Mouse (Mus musculus) bone marrow, adult 2 months (tissue): Measurements from ENCODE around the gene Fam117a. TPM values are rescaled to one million over a fixed set of nuclear protein-coding genes. Genes with fewer than 3 reads are reported as not detected.

Source experiments
- H3K27ac ChIP-seq: fragments of 200-500 bp; 2 replicates; pipeline ENCODE4 v1.5.1; 2012; ENCODE audit warnings: low read depth, mild to moderate bottlenecking, control low read depth, inconsistent platforms, low read length; ENCODE audit not compliant: control insufficient read depth, poor library complexity, insufficient read depth
- H3K4me1 ChIP-seq: fragments of 200-500 bp; 2 replicates; pipeline ENCODE4 v1.6.1; 2011; ENCODE audit warnings: low read length; ENCODE audit not compliant: control insufficient read depth, insufficient read depth
- H3K4me3 ChIP-seq: fragments of 200-500 bp; replicated peaks from 2 replicates; pipeline ENCODE3; 2011; ENCODE audit warnings: mild to moderate bottlenecking, low read depth, low read length, control low read depth; ENCODE audit not compliant: control insufficient read depth
- CTCF ChIP-seq: fragments of 200-500 bp; IDR thresholded peaks from 2 replicates; pipeline ENCODE4 v1.5.1; 2011; ENCODE audit warnings: low read length, control low read depth; ENCODE audit not compliant: control insufficient read depth, insufficient read depth
- POLR2A ChIP-seq: fragments of 200-500 bp; IDR thresholded peaks from 2 replicates; pipeline ENCODE4 v1.6.1; 2011; ENCODE audit warnings: low read depth, mild to moderate bottlenecking, control low read depth, low read length, borderline replicate concordance; ENCODE audit not compliant: control insufficient read depth
- WGBS: fragments of 180-500 bp; shearing (Covaris S2); methylation state at CpG from one replicate; pipeline ENCODE4 v1.1.7; 2018; 5-methylcytosine and 5-hydroxymethylcytosine counted together
- polyA plus RNA-seq: library from polyadenylated mRNA; stranded (reverse); fragments of >200 nt; gene quantifications from 2 replicates; pipeline ENCODE4 v1.2.4, GENCODE M21; 2011; ENCODE audit warnings: low replicate concordance; ENCODE audit not compliant: missing spikeins, insufficient read depth, insufficient read length

The Fam117a gene
- polyA plus RNA-seq, 1 experiment = 178 TPM

GRCm38 (mm10) chr11:95309510-95310006 lies 27.3 kb upstream of the Fam117a start:
- TF ChIP-seq CTCF (no peak), POLR2A (peak; percentile 60; the same call in 1 of the 2 replicates)
- peak overlapping the region; percentile 90 for H3K4me3 ChIP-seq
- WGBS = under 1% methylated on average over 37 of the region's 37 CpGs
- peak overlapping the region; percentile 94 for H3K27ac ChIP-seq
- H3K4me1 ChIP-seq = no peaks in the 10 kb centered on the region; the same call in 1 of the 2 replicates

DNA sequence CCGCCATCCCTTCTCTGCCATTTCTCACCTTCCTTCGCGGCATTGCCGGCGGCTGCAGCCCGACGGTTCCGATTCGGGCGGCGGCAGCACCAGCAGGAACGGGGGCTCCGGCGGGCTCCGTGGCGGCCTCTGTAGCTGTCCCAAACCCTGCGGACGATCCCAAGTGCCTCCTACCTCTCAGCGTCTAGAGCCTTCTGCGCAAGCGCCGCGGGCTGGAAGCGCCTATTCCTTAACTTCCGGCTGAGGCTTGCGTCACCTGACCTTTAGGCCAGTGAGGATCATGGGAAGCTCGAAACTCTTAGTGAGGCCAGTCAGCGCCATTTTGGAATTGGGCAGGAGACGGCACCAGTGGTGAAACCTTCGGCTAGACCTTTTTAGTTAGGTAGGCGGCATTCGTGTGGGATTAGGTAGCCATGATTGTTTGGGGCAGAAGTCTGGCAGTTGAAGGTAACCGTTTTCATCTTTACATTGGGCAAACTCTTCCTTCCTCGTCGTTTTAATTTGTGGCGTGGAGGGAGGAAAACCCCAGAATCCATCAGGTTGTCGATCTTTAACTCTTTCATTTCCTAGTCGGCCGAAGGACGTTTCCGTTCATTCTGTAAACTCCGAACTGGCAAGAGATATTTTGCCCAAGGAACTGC lies 26.7 kb upstream of the Fam117a start, which contains the start of gene Kat7:
Gene Kat7 (minus strand): TSS at position 240 of the 641 bp plus-strand sequence.
- Histone ChIP-seq H3K4me1 (no peaks in the 10 kb centered on the region; the same call in 1 of the 2 replicates), H3K27ac (peak within 1 kb of the TSS; percentile 94), H3K4me3 (peak within 1 kb of the TSS; percentile 90)
- peak; percentile 75; the same call in 1 of the 2 replicates for TF ChIP-seq POLR2A
- TF ChIP-seq CTCF = no peak
- under 1% methylated on average over 42 of the region's 42 CpGs for WGBS

DNA sequence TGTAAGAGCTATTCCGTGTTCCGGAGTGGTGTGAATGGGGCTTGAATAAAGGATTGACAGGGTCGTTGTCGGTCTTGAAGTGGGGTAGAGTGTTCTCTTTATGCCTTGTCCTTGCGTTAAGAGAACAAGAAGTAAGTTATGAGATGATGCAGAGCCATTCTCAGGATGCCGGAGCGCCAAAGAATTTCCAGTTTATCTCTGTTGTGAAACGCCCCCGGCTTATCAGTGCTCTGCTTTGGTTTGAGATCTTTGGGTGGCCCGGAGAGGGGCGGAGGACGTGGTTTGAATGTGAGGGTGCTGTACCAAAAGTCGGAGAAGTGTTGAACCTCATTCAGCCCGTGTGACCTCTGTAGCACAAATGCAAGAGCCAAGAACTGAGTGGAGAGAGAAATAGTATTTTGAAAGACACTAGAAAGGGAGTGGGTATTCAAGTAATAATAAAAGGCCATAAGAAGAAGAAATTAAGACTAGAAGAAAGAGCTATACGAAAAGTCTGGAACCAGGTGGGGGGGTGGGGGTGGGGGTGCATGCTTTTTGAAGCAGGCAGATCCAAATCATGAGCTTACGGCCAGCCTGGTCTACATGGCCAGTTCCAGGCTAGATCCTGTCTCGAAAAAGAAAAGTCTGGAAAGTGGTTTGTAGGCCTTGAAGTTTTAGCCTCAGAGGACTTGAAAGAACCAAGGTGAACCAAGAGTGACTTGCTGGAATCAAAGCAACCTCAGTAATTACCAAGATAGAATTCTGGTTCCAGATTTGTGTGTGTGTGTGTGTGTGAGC lies 26.0 kb upstream of the Fam117a start:
- no peaks in the 10 kb centered on the region; the same call in 1 of the 2 replicates for H3K4me1 ChIP-seq
- H3K27ac ChIP-seq = peak overlapping the region; percentile 74
- TF ChIP-seq CTCF (no peak), POLR2A (no peak; the same call in 1 of the 2 replicates)
- H3K4me3 ChIP-seq = peak overlapping the region; percentile 90
- WGBS = 4% methylated on average over 17 of the region's 17 CpGs

GRCm38 (mm10) chr11:95311425-95311807 lies 25.4 kb upstream of the Fam117a start:
- WGBS = 75% methylated on average over 5 of the region's 5 CpGs
- H3K4me3 ChIP-seq = no peak overlapping the region
- no peak for TF ChIP-seq POLR2A
- no peak overlapping the region for H3K27ac ChIP-seq
- no peaks in the 10 kb centered on the region; the same call in 1 of the 2 replicates for H3K4me1 ChIP-seq

DNA sequence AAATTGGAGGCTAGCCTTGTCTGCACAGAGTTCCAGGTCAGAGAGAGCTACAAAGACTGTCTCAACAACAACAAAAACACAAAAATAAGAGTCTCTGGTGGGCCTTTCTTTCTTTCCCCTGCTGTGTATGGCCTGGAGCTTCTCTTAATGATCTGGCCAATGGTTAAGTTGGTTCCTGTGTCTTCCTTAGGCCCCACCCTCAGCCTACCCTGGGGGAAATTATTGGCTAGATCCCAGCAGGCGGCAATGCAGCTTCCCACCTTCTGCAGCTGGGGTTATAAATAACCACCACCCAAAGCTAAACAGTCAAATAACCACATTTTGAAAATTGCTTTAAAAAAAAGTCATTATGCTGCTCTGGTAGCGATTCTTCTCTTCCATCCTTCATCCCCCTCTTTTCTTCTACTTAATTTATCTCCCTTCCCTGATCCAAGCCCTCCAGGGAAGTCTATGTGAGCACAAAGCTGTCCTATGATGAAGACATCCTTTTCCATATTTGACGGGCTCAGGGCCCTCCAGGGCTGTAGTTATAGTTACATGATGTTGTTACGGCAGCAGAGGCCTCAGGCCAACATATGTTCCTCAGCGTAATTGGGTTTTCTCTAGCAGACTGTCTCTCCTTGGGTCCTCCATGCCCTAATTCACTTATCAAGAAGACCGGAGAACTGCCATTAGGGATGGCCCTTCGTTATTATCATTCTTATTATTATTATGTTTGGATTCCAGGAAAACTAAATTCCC lies 21.4 kb upstream of the Fam117a start:
- peaks cover 3% of the 10 kb centered on the region for H3K4me1 ChIP-seq
- no peak overlapping the region for H3K27ac ChIP-seq

GRCm38 (mm10) chr11:95318116-95318515 lies 18.7 kb upstream of the Fam117a start:
- peaks cover 3% of the 10 kb centered on the region for H3K4me1 ChIP-seq
- WGBS = 60% methylated on average over 9 of the region's 9 CpGs
- H3K27ac ChIP-seq = 0 out of 2 replicates have a peak overlapping the region, but pooled peaks have one; percentile 19
- TF ChIP-seq POLR2A (no peak), CTCF (no peak)
- no peak overlapping the region for H3K4me3 ChIP-seq

More for the DNA sequence above, 21.4 kb upstream of the Fam117a start:
- no peak for TF ChIP-seq CTCF
- no peak for TF ChIP-seq POLR2A
- WGBS = 65% methylated on average over 7 of the region's 7 CpGs
- H3K4me3 ChIP-seq = no peak overlapping the region

DNA sequence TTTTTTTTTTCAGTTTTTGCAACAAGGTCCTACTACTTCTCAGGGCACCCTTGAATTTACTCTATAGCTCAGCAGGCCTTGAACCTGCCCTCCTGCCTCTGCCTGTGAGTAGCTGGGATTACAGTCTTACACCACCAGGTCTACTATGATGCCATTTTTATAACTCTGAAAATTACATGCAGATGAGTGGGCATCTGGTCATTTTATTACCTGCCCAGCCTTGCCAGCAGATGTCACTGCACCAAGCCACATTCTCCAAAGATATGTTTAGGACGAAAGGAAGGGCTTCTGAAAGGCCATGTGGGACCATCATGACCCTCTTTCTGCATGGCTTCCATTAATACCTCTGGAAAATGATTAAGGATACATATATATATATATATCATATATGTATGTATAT lies 17.3 kb upstream of the Fam117a start:
- no peak overlapping the region for H3K27ac ChIP-seq
- H3K4me1 ChIP-seq = peaks cover 3% of the 10 kb centered on the region
- WGBS = 31% methylated on average over 1 of the region's 1 CpGs
- no peak for TF ChIP-seq POLR2A
- peak; percentile 50 for TF ChIP-seq CTCF
- no peak overlapping the region for H3K4me3 ChIP-seq
